Mouse (Mus musculus): ENCODE data around the gene Atmin. TPM values are rescaled to one million over a fixed set of nuclear protein-coding genes. Genes with fewer than 3 reads are reported as not detected.

Gene Atmin
- polyA plus RNA-seq, 1 experiment from 2014 or later = 7.9 TPM

- no peak overlapping the region for H3K9ac ChIP-seq
- H3K9me3 ChIP-seq (replicated peaks) = no peaks in the 10 kb centered on the region
- WGBS = 88% methylated on average over 2 of the region's 2 CpGs
- H3K4me1 ChIP-seq (replicated peaks) = peaks cover 30% of the 10 kb centered on the region
- ATAC-seq (replicated peaks; ENCODE audit: insufficient number of reproducible peaks, insufficient read depth, low FRiP score, low read depth) = no peak
- H3K27me3 ChIP-seq = no peaks in the 10 kb centered on the region
- H3K36me3 ChIP-seq = peaks cover 21% of the 10 kb centered on the region
- H3K4me2 ChIP-seq = no peak overlapping the region
- H3K27ac ChIP-seq = peak overlapping the region; percentile 54; the same call in 1 of the 2 replicates
- no peak overlapping the region for H3K4me3 ChIP-seq
Measured at GRCm38 (mm10) chr8:116951778-116952177, 8.6 kb downstream of the Atmin start.

- no peaks in the 10 kb centered on the region for H3K9me3 ChIP-seq (replicated peaks)
- no peak overlapping the region for H3K27ac ChIP-seq
- no peak overlapping the region for H3K4me2 ChIP-seq
- H3K9ac ChIP-seq = no peak overlapping the region
- ATAC-seq (replicated peaks; ENCODE audit: insufficient number of reproducible peaks, insufficient read depth, low FRiP score, low read depth) = no peak
- H3K4me1 ChIP-seq (replicated peaks) = peaks cover 24% of the 10 kb centered on the region
- peaks cover 28% of the 10 kb centered on the region for H3K36me3 ChIP-seq
- no peaks in the 10 kb centered on the region for H3K27me3 ChIP-seq
- no peak overlapping the region for H3K4me3 ChIP-seq
- 85% methylated on average over 8 of the region's 8 CpGs for WGBS
Measured at GRCm38 (mm10) chr8:116952428-116952827, 9.2 kb downstream of the Atmin start.

GRCm38 (mm10) chr8:116954415-116954814 lies 11.2 kb downstream of the Atmin start:
- no peaks in the 10 kb centered on the region for H3K9me3 ChIP-seq (replicated peaks)

GRCm38 (mm10) chr8:116969531-116969930 lies 26.3 kb downstream of the Atmin start:
- H3K36me3 ChIP-seq = no peaks in the 10 kb centered on the region
- no peak overlapping the region for H3K9ac ChIP-seq
- no peaks in the 10 kb centered on the region for H3K27me3 ChIP-seq
- H3K4me3 ChIP-seq = no peak overlapping the region
- H3K27ac ChIP-seq = no peak overlapping the region
- WGBS = 82% methylated on average over 6 of the region's 6 CpGs
- no peak for ATAC-seq (replicated peaks; ENCODE audit: insufficient number of reproducible peaks, insufficient read depth, low FRiP score, low read depth)
- no peaks in the 10 kb centered on the region for H3K4me1 ChIP-seq (replicated peaks)
- no peaks in the 10 kb centered on the region for H3K9me3 ChIP-seq (replicated peaks)
- H3K4me2 ChIP-seq = no peak overlapping the region

More at GRCm38 (mm10) chr8:116954415-116954814, 11.2 kb downstream of the Atmin start:
- Histone ChIP-seq H3K9ac (no peak overlapping the region), H3K27ac (no peak overlapping the region), H3K36me3 (peaks cover 39% of the 10 kb centered on the region), H3K4me2 (no peak overlapping the region), H3K4me3 (no peak overlapping the region), H3K27me3 (no peaks in the 10 kb centered on the region), H3K4me1 (replicated peaks) (peaks cover 12% of the 10 kb centered on the region)
- 89% methylated on average over 9 of the region's 9 CpGs for WGBS
- no peak for ATAC-seq (replicated peaks; ENCODE audit: insufficient number of reproducible peaks, insufficient read depth, low FRiP score, low read depth)

GRCm38 (mm10) chr8:116975066-116975465 lies 31.9 kb downstream of the Atmin start:
- Histone ChIP-seq H3K36me3 (no peaks in the 10 kb centered on the region), H3K4me2 (no peak overlapping the region), H3K27me3 (no peaks in the 10 kb centered on the region), H3K9me3 (replicated peaks) (no peaks in the 10 kb centered on the region), H3K27ac (no peak overlapping the region), H3K4me1 (replicated peaks) (peaks cover 12% of the 10 kb centered on the region), H3K9ac (no peak overlapping the region), H3K4me3 (no peak overlapping the region)
- 39% methylated on average over 5 of the region's 5 CpGs for WGBS
- ATAC-seq (replicated peaks; ENCODE audit: insufficient number of reproducible peaks, insufficient read depth, low FRiP score, low read depth) = no peak

- 62% methylated on average over 5 of the region's 5 CpGs for WGBS
Measured at GRCm38 (mm10) chr8:116975606-116976005, 32.4 kb downstream of the Atmin start.

GRCm38 (mm10) chr8:116978052-116978451 lies 34.9 kb downstream of the Atmin start:
- peak overlapping the region; percentile 53 for H3K9ac ChIP-seq
- peaks cover 11% of the 10 kb centered on the region for H3K36me3 ChIP-seq
- no peak overlapping the region for H3K27ac ChIP-seq
- H3K4me2 ChIP-seq = peak overlapping the region; percentile 94
- H3K27me3 ChIP-seq = no peaks in the 10 kb centered on the region
- H3K4me1 ChIP-seq (replicated peaks) = peaks cover 13% of the 10 kb centered on the region
- H3K4me3 ChIP-seq = peak overlapping the region; percentile 82
- no peak for ATAC-seq (replicated peaks; ENCODE audit: insufficient number of reproducible peaks, insufficient read depth, low FRiP score, low read depth)
- 34% methylated on average over 8 of the region's 8 CpGs for WGBS
- H3K9me3 ChIP-seq (replicated peaks) = no peaks in the 10 kb centered on the region

More at GRCm38 (mm10) chr8:116975606-116976005, 32.4 kb downstream of the Atmin start:
- H3K9ac ChIP-seq = no peak overlapping the region
- no peak overlapping the region for H3K4me3 ChIP-seq
- no peak for ATAC-seq (replicated peaks; ENCODE audit: insufficient number of reproducible peaks, insufficient read depth, low FRiP score, low read depth)
- no peaks in the 10 kb centered on the region for H3K36me3 ChIP-seq
- no peaks in the 10 kb centered on the region for H3K9me3 ChIP-seq (replicated peaks)
- no peaks in the 10 kb centered on the region for H3K27me3 ChIP-seq
- peaks cover 13% of the 10 kb centered on the region for H3K4me1 ChIP-seq (replicated peaks)
- H3K4me2 ChIP-seq = no peak overlapping the region
- H3K27ac ChIP-seq = no peak overlapping the region

- Histone ChIP-seq H3K27ac (no peak within 1 kb of the TSS), H3K4me2 (peak within 1 kb of the TSS; percentile 94), H3K4me1 (replicated peaks) (peaks cover 13% of the 10 kb centered on the region), H3K4me3 (peak within 1 kb of the TSS; percentile 82), H3K27me3 (no peaks in the 10 kb centered on the region), H3K36me3 (peaks cover 18% of the 10 kb centered on the region), H3K9ac (peak within 1 kb of the TSS; percentile 53), H3K9me3 (replicated peaks) (no peaks in the 10 kb centered on the region)
- WGBS = under 1% methylated on average over 46 of the region's 46 CpGs
- ATAC-seq (replicated peaks; ENCODE audit: insufficient number of reproducible peaks, insufficient read depth, low FRiP score, low read depth) = peak; percentile 99
Measured at GRCm38 (mm10) chr8:116978631-116979256, 35.6 kb downstream of the Atmin start, which contains the start of gene 1700030J22Rik. Gene 1700030J22Rik (minus strand): TSS chr8:116978959.

- H3K36me3 ChIP-seq = peaks cover 21% of the 10 kb centered on the region
- no peak overlapping the region for H3K27ac ChIP-seq
- no peaks in the 10 kb centered on the region for H3K9me3 ChIP-seq (replicated peaks)
- no peak overlapping the region for H3K4me3 ChIP-seq
- no peak overlapping the region for H3K9ac ChIP-seq
- 0 out of 2 replicates have a peak overlapping the region, but pooled peaks have one; percentile 5 for H3K4me2 ChIP-seq
- no peak for ATAC-seq (replicated peaks; ENCODE audit: insufficient number of reproducible peaks, insufficient read depth, low FRiP score, low read depth)
- no peaks in the 10 kb centered on the region for H3K27me3 ChIP-seq
- peaks cover 13% of the 10 kb centered on the region for H3K4me1 ChIP-seq (replicated peaks)
- 18% methylated on average over 4 of the region's 4 CpGs for WGBS
Measured at GRCm38 (mm10) chr8:116980117-116980516, 36.9 kb downstream of the Atmin start.

- H3K4me2 ChIP-seq = no peak overlapping the region
- H3K4me1 ChIP-seq (replicated peaks) = peaks cover 16% of the 10 kb centered on the region
- H3K27ac ChIP-seq = no peak overlapping the region
- no peaks in the 10 kb centered on the region for H3K9me3 ChIP-seq (replicated peaks)
- WGBS = 97% methylated on average over 3 of the region's 3 CpGs
- no peak overlapping the region for H3K9ac ChIP-seq
- peaks cover 14% of the 10 kb centered on the region; the same call in 1 of the 2 replicates for H3K36me3 ChIP-seq
- H3K27me3 ChIP-seq = no peaks in the 10 kb centered on the region
- no peak overlapping the region for H3K4me3 ChIP-seq
- ATAC-seq (replicated peaks; ENCODE audit: insufficient number of reproducible peaks, insufficient read depth, low FRiP score, low read depth) = no peak
Measured at GRCm38 (mm10) chr8:116989842-116990241, 46.6 kb downstream of the Atmin start.

GRCm38 (mm10) chr8:116991241-116991640 lies 48.0 kb downstream of the Atmin start:
- peaks cover 16% of the 10 kb centered on the region for H3K4me1 ChIP-seq (replicated peaks)
- H3K4me3 ChIP-seq = no peak overlapping the region
- H3K4me2 ChIP-seq = no peak overlapping the region
- H3K9me3 ChIP-seq (replicated peaks) = no peaks in the 10 kb centered on the region
- no peaks in the 10 kb centered on the region for H3K27me3 ChIP-seq
- ATAC-seq (replicated peaks; ENCODE audit: insufficient number of reproducible peaks, insufficient read depth, low FRiP score, low read depth) = no peak
- peaks cover 8% of the 10 kb centered on the region; the same call in 1 of the 2 replicates for H3K36me3 ChIP-seq
- no peak overlapping the region for H3K9ac ChIP-seq
- no peak overlapping the region for H3K27ac ChIP-seq
- 87% methylated on average over 8 of the region's 8 CpGs for WGBS
